Mouse (Mus musculus) large intestine, adult 2 months (tissue): ENCODE measurements around the gene Micu1. TPM values are rescaled to one million over a fixed set of nuclear protein-coding genes. Genes with fewer than 3 reads are reported as not detected.
A peak's percentile ranks its signal among the peaks of the same experiment; 100 is the strongest.
"Not testable (repeated sequence)": the region's sequence is repeated elsewhere in the genome, so short reads cannot be mapped to it uniquely, and the experiment has no call there.

ENCODE experiments used
- DNase-seq: peaks from one replicate; pipeline ENCODE4 v3.0.0-alpha.2; 2012; ENCODE audit warnings: low read depth, low spot score
- WGBS: fragments of 180-500 bp; shearing (Covaris S2); methylation state at CpG from one replicate; pipeline ENCODE4 v1.1.7; 2018; 5-methylcytosine and 5-hydroxymethylcytosine counted together
- polyA plus RNA-seq: library from polyadenylated mRNA; depleted of rRNA; stranded (reverse); fragments of >200 nt; gene quantifications from 2 replicates; pipeline ENCODE4 v1.2.3, GENCODE M21; 2012

Gene Micu1
- polyA plus RNA-seq, 1 experiment: 128 TPM

GRCm38 (mm10) chr10:59835301-59836155 is 133.3 kb downstream of the Micu1 start:
- 75% methylated on average over 14 of the region's 14 CpGs for WGBS
- DNase-seq: no peak

- no peak for DNase-seq
- 39% methylated on average over 5 of the region's 5 CpGs for WGBS
These were observed 135.2 kb downstream of the Micu1 start for GRCm38 (mm10) chr10:59837490-59837889.

GRCm38 (mm10) chr10:59841434-59841833 is 139.2 kb downstream of the Micu1 start:
- no peak for DNase-seq
- WGBS: 91% methylated on average over 8 of the region's 8 CpGs

GRCm38 (mm10) chr10:59843125-59843524 is 140.8 kb downstream of the Micu1 start:
- no peak for DNase-seq
- WGBS: 78% methylated on average over 5 of the region's 5 CpGs

- WGBS: 22% methylated on average over 9 of the region's 9 CpGs
- no peak for DNase-seq
These were observed 142.4 kb downstream of the Micu1 start for GRCm38 (mm10) chr10:59844686-59845085.

GRCm38 (mm10) chr10:59846416-59846815 is 144.1 kb downstream of the Micu1 start:
- no peak for DNase-seq
- WGBS: 79% methylated on average over 6 of the region's 6 CpGs

- 88% methylated on average over 11 of the region's 11 CpGs for WGBS
- DNase-seq: no peak
These were observed 146.0 kb downstream of the Micu1 start for GRCm38 (mm10) chr10:59848079-59848877.

- DNase-seq: no peak
- 86% methylated on average over 9 of the region's 9 CpGs for WGBS
These were observed 146.7 kb downstream of the Micu1 start for GRCm38 (mm10) chr10:59848953-59849352.

GRCm38 (mm10) chr10:59849371-59849770 is 147.1 kb downstream of the Micu1 start:
- 95% methylated on average over 7 of the region's 7 CpGs for WGBS
- no peak for DNase-seq

GRCm38 (mm10) chr10:59857157-59857556 is 154.9 kb downstream of the Micu1 start:
- WGBS: 40% methylated on average over 5 of the region's 5 CpGs
- DNase-seq: peak; percentile 87

- 29% methylated on average over 9 of the region's 9 CpGs for WGBS
- DNase-seq: no peak
These were observed 158.4 kb downstream of the Micu1 start for GRCm38 (mm10) chr10:59860684-59861083.

- WGBS: 89% methylated on average over 10 of the region's 10 CpGs
- no peak for DNase-seq
These were observed 158.9 kb downstream of the Micu1 start for GRCm38 (mm10) chr10:59861201-59861600.

GRCm38 (mm10) chr10:59862816-59863440 is 160.7 kb downstream of the Micu1 start:
- no peak for DNase-seq
- 91% methylated on average over 6 of the region's 6 CpGs for WGBS

- 75% methylated on average over 4 of the region's 4 CpGs for WGBS
- DNase-seq: no peak
These were observed 161.3 kb downstream of the Micu1 start for GRCm38 (mm10) chr10:59863620-59864019.

GRCm38 (mm10) chr10:59864232-59864875 is 162.1 kb downstream of the Micu1 start:
- DNase-seq: no peak
- 90% methylated on average over 19 of the region's 19 CpGs for WGBS

- 43% methylated on average over 13 of the region's 13 CpGs for WGBS
- DNase-seq: peak; percentile 61
These were observed 162.8 kb downstream of the Micu1 start for GRCm38 (mm10) chr10:59864884-59865726.

GRCm38 (mm10) chr10:59868266-59868665 is 166.0 kb downstream of the Micu1 start:
- DNase-seq: no peak
- WGBS: 74% methylated on average over 11 of the region's 11 CpGs

GRCm38 (mm10) chr10:59870038-59870437 is 167.8 kb downstream of the Micu1 start:
- WGBS: 86% methylated on average over 6 of the region's 6 CpGs

GRCm38 (mm10) chr10:59872651-59873050 is 170.4 kb downstream of the Micu1 start:
- DNase-seq: not testable (repeated sequence)
- 90% methylated on average over 4 of the region's 4 CpGs for WGBS

More at GRCm38 (mm10) chr10:59870038-59870437, 167.8 kb downstream of the Micu1 start:
- no peak for DNase-seq
